Mouse (Mus musculus): Measurements from ENCODE around the gene Bcap31. TPM values are rescaled to one million over a fixed set of nuclear protein-coding genes. Genes with fewer than 3 reads are reported as not detected.
A peak's percentile ranks its signal among the peaks of the same experiment; 100 is the strongest.

Bcap31 gene
- total RNA-seq, 2 experiments from 2014 or later = 78.4 to 88.0 TPM

GRCm38 (mm10) chrX:73685629-73686028 is 30.3 kb downstream of the Bcap31 start:
- intact Hi-C loops (cut with DNase I) = no loop called here
- no peak for DNase-seq (ENCODE audit: low spot score in 2 of 2)

GRCm38 (mm10) chrX:73684978-73685377 is 31.0 kb downstream of the Bcap31 start:
- no peak for DNase-seq (ENCODE audit: low spot score in 2 of 2)
- intact Hi-C loops (cut with DNase I) = no loop called here

- intact Hi-C loops (cut with DNase I) = no loop called here
- no peak for DNase-seq (ENCODE audit: low spot score in 2 of 2)
Observed at GRCm38 (mm10) chrX:73684156-73684555, 31.8 kb downstream of the Bcap31 start.

- no peak for DNase-seq (ENCODE audit: low spot score in 2 of 2)
- intact Hi-C loops (cut with DNase I) = no loop called here
Observed at GRCm38 (mm10) chrX:73676668-73677067, 39.3 kb downstream of the Bcap31 start.

GRCm38 (mm10) chrX:73675231-73675630 is 40.7 kb downstream of the Bcap31 start:
- DNase-seq (ENCODE audit: low spot score in 2 of 2) = peak in 1 of 2 experiments; percentile 54
- intact Hi-C loops (cut with DNase I) = no loop called here

- intact Hi-C loops (cut with DNase I) = no loop called here
- DNase-seq (ENCODE audit: low spot score in 2 of 2) = peak; percentile 12 to 17
Observed at GRCm38 (mm10) chrX:73673968-73674661, 41.9 kb downstream of the Bcap31 start.

GRCm38 (mm10) chrX:73673619-73673967 is 42.4 kb downstream of the Bcap31 start:
- no peak for DNase-seq (ENCODE audit: low spot score in 2 of 2)
- intact Hi-C loops (cut with DNase I) = no loop called here

GRCm38 (mm10) chrX:73672879-73673618 is 42.9 kb downstream of the Bcap31 start, which contains the start of gene Slc6a8:
Gene Slc6a8, plus strand, starts transcription at chrX:73673150.
- peak; percentile 47 to 60 for DNase-seq (ENCODE audit: low spot score in 2 of 2)
- intact Hi-C loops (cut with DNase I) = no loop called here

- DNase-seq (ENCODE audit: low spot score in 2 of 2) = peak; percentile 36 to 47
- intact Hi-C loops (cut with DNase I) = no loop called here
Observed at GRCm38 (mm10) chrX:73672031-73672431, 43.9 kb downstream of the Bcap31 start.

- intact Hi-C loops (cut with DNase I) = no loop called here
- DNase-seq (ENCODE audit: low spot score in 2 of 2) = no peak
Observed at GRCm38 (mm10) chrX:73663143-73663542, 52.8 kb downstream of the Bcap31 start.

GRCm38 (mm10) chrX:73660284-73660665 is 55.7 kb downstream of the Bcap31 start:
- no peak for DNase-seq (ENCODE audit: low spot score in 2 of 2)
- intact Hi-C loops (cut with DNase I) = no loop called here

- no peak for DNase-seq (ENCODE audit: low spot score in 2 of 2)
- intact Hi-C loops (cut with DNase I) = loop anchor here (2.0 to 5.0 kb wide), 3 partner anchors 67 to 607 kb away; no protein-coding TSS in a partner anchor
Observed at GRCm38 (mm10) chrX:73659575-73660283, 56.2 kb downstream of the Bcap31 start, which contains the start of gene Pnck. Gene Pnck, minus strand, starts transcription at chrX:73660117.

- intact Hi-C loops (cut with DNase I) = loop anchor here (2.0 to 5.0 kb wide), 3 partner anchors 67 to 607 kb away; no protein-coding TSS in a partner anchor
- DNase-seq (ENCODE audit: low spot score in 2 of 2) = peak; percentile 47 to 76
Observed at GRCm38 (mm10) chrX:73658936-73659574, 56.9 kb downstream of the Bcap31 start.

- intact Hi-C loops (cut with DNase I) = loop anchor here (2.0 to 5.0 kb wide), 3 partner anchors 66 to 606 kb away; no protein-coding TSS in a partner anchor
- DNase-seq (ENCODE audit: low spot score in 2 of 2) = no peak
Observed at GRCm38 (mm10) chrX:73658391-73658790, 57.6 kb downstream of the Bcap31 start.

- intact Hi-C loops (cut with DNase I) = loop anchor here (5.0 kb wide), 2 partner anchors 63 to 603 kb away; no protein-coding TSS in a partner anchor
- DNase-seq (ENCODE audit: low spot score in 2 of 2) = no peak
Observed at GRCm38 (mm10) chrX:73655529-73655928, 60.4 kb downstream of the Bcap31 start.

- intact Hi-C loops (cut with DNase I) = no loop called here
- DNase-seq (ENCODE audit: low spot score in 2 of 2) = peak in 1 of 2 experiments; percentile 76
Observed at GRCm38 (mm10) chrX:73654177-73654576, 61.8 kb downstream of the Bcap31 start.

GRCm38 (mm10) chrX:73653392-73653791 is 62.6 kb downstream of the Bcap31 start:
- intact Hi-C loops (cut with DNase I) = no loop called here
- DNase-seq (ENCODE audit: low spot score in 2 of 2) = no peak

GRCm38 (mm10) chrX:73650869-73651268 is 65.1 kb downstream of the Bcap31 start:
- intact Hi-C loops (cut with DNase I) = no loop called here
- DNase-seq (ENCODE audit: low spot score in 2 of 2) = no peak

GRCm38 (mm10) chrX:73645121-73645520 is 70.9 kb downstream of the Bcap31 start:
- DNase-seq (ENCODE audit: low spot score in 2 of 2) = no peak
- intact Hi-C loops (cut with DNase I) = no loop called here
